Mouse (Mus musculus): ENCODE results near the gene Nrn1.

DNA sequence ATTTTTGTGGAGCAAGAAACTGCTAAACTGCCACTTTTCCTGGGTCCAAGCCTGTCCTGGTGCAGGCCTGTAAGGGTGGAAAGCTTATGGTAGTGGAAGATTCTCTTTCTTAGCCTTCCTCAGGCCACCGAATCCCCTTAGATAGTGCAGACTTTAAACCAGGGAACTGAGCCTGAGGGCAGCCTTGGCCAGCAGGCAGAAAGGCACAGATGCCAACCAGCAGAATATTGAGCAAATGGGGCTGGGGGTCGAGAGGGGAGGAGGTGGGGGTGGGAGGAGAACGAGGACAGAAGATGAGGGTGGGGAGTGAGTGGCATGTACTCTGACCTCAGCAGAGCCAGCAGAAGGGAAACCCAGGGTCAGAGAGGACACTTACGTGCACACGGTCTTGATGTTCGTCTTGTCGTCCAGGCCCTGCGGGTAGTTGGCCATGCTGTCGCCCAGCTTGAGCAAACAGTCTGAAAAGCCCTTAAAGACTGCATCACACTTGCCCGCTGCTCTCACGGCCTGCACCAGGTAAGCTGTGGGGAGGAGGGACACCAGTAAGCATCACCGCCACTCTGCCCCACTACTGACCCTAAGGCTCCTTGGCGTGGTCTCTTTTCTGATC, 5.1 kb downstream of the Nrn1 start:
- TF ChIP-seq POLR2A (IDR thresholded peaks at IDR 0.05; ENCODE audit: low read depth, low read length) (no peak), CTCF (IDR thresholded peaks at IDR 0.05; ENCODE audit: extremely low read depth, insufficient read depth, insufficient read length, insufficient replicate concordance) (no peak)
